Mouse (Mus musculus): ENCODE measurements at regions not wholly inside any gene's neighbourhood (a gene's known extent, or its start where the extent isn't known, plus 50 kb on each side); places are given as distances from the start of the nearest gene placed in this dataset.

- TF ChIP-seq POLR2A (IDR thresholded peaks at IDR 0.05; ENCODE audit: extremely low read depth, insufficient read depth, low read length) (no peak), CTCF (IDR thresholded peaks at IDR 0.05; ENCODE audit: low read depth, low read length) (no peak)
Measured at GRCm38 (mm10) chr12:96201855-96202254, 509.8 kb downstream of the Flrt2 start.

All from liver, adult 2 months (tissue).